Mouse (Mus musculus) thymus, postnatal 0 days (tissue): ENCODE measurements around the gene Nme4. TPM values are rescaled to one million over a fixed set of nuclear protein-coding genes. Genes with fewer than 3 reads are reported as not detected.
A peak's percentile ranks its signal among the peaks of the same experiment; 100 is the strongest.

Source experiments
- DNase-seq: peaks from one replicate; pipeline ENCODE4 v3.0.0-alpha.2; 2015; ENCODE audit warnings: low spot score
- polyA plus RNA-seq: library from polyadenylated mRNA; unstranded; fragments of >200 nt; fragmentation: Nextera tagmentation; extraction: Ambion mirVana; gene quantifications from 2 replicates; pipeline ENCODE4 v1.2.1, GENCODE M21; 2015

Nme4 gene
- 41.9 and 46.1 TPM in 2 replicates for polyA plus RNA-seq

GRCm38 (mm10) chr17:26095121-26095740 is at the start of gene Nme4:
Gene Nme4, minus strand, starts transcription at chr17:26095602.
- peak; percentile 51 for DNase-seq

GRCm38 (mm10) chr17:26143386-26143785 is 48.0 kb upstream of the Nme4 start:
- DNase-seq: no peak

GRCm38 (mm10) chr17:26142796-26143195 is 47.4 kb upstream of the Nme4 start:
- no peak for DNase-seq

GRCm38 (mm10) chr17:26138901-26139381 is 43.5 kb upstream of the Nme4 start:
- DNase-seq: peak; percentile 67

GRCm38 (mm10) chr17:26138239-26138836 is 42.9 kb upstream of the Nme4 start, which contains the start of gene Axin1:
Gene Axin1, plus strand, starts transcription at chr17:26138688.
- peak; percentile 98 for DNase-seq

- no peak for DNase-seq
Measured at GRCm38 (mm10) chr17:26137751-26138130, 42.3 kb upstream of the Nme4 start.

GRCm38 (mm10) chr17:26137106-26137750 is 41.8 kb upstream of the Nme4 start:
- DNase-seq: no peak

GRCm38 (mm10) chr17:26131856-26132853 is 36.8 kb upstream of the Nme4 start:
- DNase-seq: no peak

GRCm38 (mm10) chr17:26131062-26131732 is 35.8 kb upstream of the Nme4 start:
- no peak for DNase-seq

GRCm38 (mm10) chr17:26125226-26125625 is 29.8 kb upstream of the Nme4 start:
- DNase-seq: no peak

- no peak for DNase-seq
Measured at GRCm38 (mm10) chr17:26124560-26124959, 29.2 kb upstream of the Nme4 start.

GRCm38 (mm10) chr17:26123267-26123684 is 27.9 kb upstream of the Nme4 start, which contains the start of gene Mrpl28:
Gene Mrpl28, plus strand, starts transcription at chr17:26123500.
- peak; percentile 96 for DNase-seq

- DNase-seq: no peak
Measured at GRCm38 (mm10) chr17:26122431-26123140, 27.2 kb upstream of the Nme4 start.

GRCm38 (mm10) chr17:26119766-26120710 is 24.6 kb upstream of the Nme4 start:
- DNase-seq: peak; percentile 80

- DNase-seq: no peak
Measured at GRCm38 (mm10) chr17:26116503-26117258, 21.3 kb upstream of the Nme4 start.

- DNase-seq: no peak
Measured at GRCm38 (mm10) chr17:26115956-26116487, 20.6 kb upstream of the Nme4 start.

GRCm38 (mm10) chr17:26115205-26115898 is 19.9 kb upstream of the Nme4 start:
- no peak for DNase-seq
